Mouse (Mus musculus) heart, embryonic 15.5 days (tissue): ENCODE measurements around the gene Otub1. TPM values are rescaled to one million over a fixed set of nuclear protein-coding genes. Genes with fewer than 3 reads are reported as not detected.

Source experiments
- ATAC-seq: fragments of 200-750 bp; cut with Nextera tagmentation; replicated peaks from 2 replicates; pipeline ENCODE4 v1.8.0; 2017; ENCODE audit warnings: low read depth, moderate TSS enrichment; ENCODE audit not compliant: insufficient number of reproducible peaks, insufficient read depth, low FRiP score
- H3K27ac ChIP-seq: fragments of 300-500 bp; sonication (generic); 2 replicates; pipeline ENCODE4 v1.5.1; 2015; ENCODE audit warnings: mild to moderate bottlenecking, inconsistent platforms
- H3K27me3 ChIP-seq: fragments of 300-500 bp; sonication (generic); 2 replicates; pipeline ENCODE4 v1.6.1; 2015; ENCODE audit warnings: inconsistent platforms
- H3K36me3 ChIP-seq: fragments of 300-500 bp; sonication (generic); 2 replicates; pipeline ENCODE4 v1.6.1; 2015; ENCODE audit warnings: mild to moderate bottlenecking, inconsistent platforms
- H3K4me1 ChIP-seq: fragments of 300-500 bp; sonication (generic); replicated peaks from 2 replicates; pipeline ENCODE4 v1.6.1; 2015; ENCODE audit warnings: inconsistent platforms
- H3K4me2 ChIP-seq: fragments of 300-500 bp; sonication (generic); 2 replicates; pipeline ENCODE4 v1.6.1; 2015; ENCODE audit warnings: inconsistent platforms, mild to moderate bottlenecking, moderate library complexity
- H3K4me3 ChIP-seq: fragments of 300-500 bp; sonication (generic); 2 replicates; pipeline ENCODE4 v1.5.1; 2015; ENCODE audit warnings: mild to moderate bottlenecking, inconsistent platforms
- H3K9ac ChIP-seq: fragments of 300-500 bp; sonication (generic); 2 replicates; pipeline ENCODE4 v1.6.1; 2015; ENCODE audit warnings: mild to moderate bottlenecking, inconsistent platforms
- H3K9me3 ChIP-seq: fragments of 300-500 bp; sonication (generic); replicated peaks from 2 replicates; pipeline ENCODE4 v1.6.1; 2016; ENCODE audit warnings: inconsistent platforms
- WGBS: fragments of 180-500 bp; shearing (Covaris S2); methylation state at CpG from one replicate; pipeline ENCODE4 v1.1.7; 2015; ENCODE audit warnings: mixed read lengths; 5-methylcytosine and 5-hydroxymethylcytosine counted together
- polyA plus RNA-seq: library from polyadenylated mRNA; unstranded; fragments of >200 nt; fragmentation: Nextera tagmentation; extraction: Ambion mirVana; gene quantifications from 2 replicates; pipeline ENCODE4 v1.2.1, GENCODE M21; 2015

Gene Otub1
- 122 and 135 TPM in 2 replicates for polyA plus RNA-seq

GRCm38 (mm10) chr19:7205753-7206736 is at the start of gene Otub1:
TSS of gene Otub1 (minus strand) at chr19:7206316.
- Histone ChIP-seq H3K9ac (peak within 1 kb of the TSS; percentile 78), H3K4me2 (peak within 1 kb of the TSS; percentile 69), H3K27ac (peak within 1 kb of the TSS; percentile 96), H3K4me1 (peaks cover 33% of the 10 kb centered on the region), H3K4me3 (peak within 1 kb of the TSS; percentile 66), H3K27me3 (no peaks in the 10 kb centered on the region), H3K36me3 (peaks cover 25% of the 10 kb centered on the region), H3K9me3 (no peaks in the 10 kb centered on the region)
- ATAC-seq, result peak; percentile 95
- under 1% methylated on average over 75 of the region's 79 CpGs for WGBS

DNA sequence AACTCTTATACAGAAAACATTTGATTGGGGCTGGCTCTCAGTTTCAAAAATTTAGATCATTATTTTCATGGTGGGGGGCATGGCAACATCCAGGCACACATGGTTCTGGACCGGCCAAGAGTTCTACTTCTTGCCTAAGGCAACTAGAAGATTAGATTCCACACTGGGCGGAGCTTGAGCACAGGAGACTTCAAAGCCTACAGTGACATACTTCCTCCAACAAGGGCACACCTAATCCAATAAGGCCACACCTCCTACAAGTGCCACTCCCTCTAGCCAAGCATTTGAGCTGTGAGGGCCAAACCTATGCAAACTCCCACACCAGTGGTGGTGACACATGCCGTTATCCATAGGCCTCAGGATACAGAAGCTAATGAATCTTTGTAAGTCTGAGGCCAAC is 39.9 kb upstream of the Otub1 start:
- no peak for ATAC-seq
- WGBS, result 73% methylated on average over 3 of the region's 3 CpGs
- H3K4me2 ChIP-seq, result no peak overlapping the region

GRCm38 (mm10) chr19:7240782-7241690 is 34.9 kb upstream of the Otub1 start, which contains the start of gene Naa40:
TSS of gene Naa40 (minus strand) at chr19:7241183.
- peak within 1 kb of the TSS; percentile 78 for H3K4me3 ChIP-seq
- H3K9me3 ChIP-seq, result no peaks in the 10 kb centered on the region
- H3K4me1 ChIP-seq, result peaks cover 26% of the 10 kb centered on the region
- H3K27me3 ChIP-seq, result 0 out of 2 replicates have a peak, but pooled peaks cover 3% of the 10 kb centered on the region
- peak within 1 kb of the TSS; percentile 89 for H3K4me2 ChIP-seq
- peak within 1 kb of the TSS; percentile 93 for H3K9ac ChIP-seq
- WGBS, result under 1% methylated on average over 80 of the region's 80 CpGs
- peak within 1 kb of the TSS; percentile 90 for H3K27ac ChIP-seq
- ATAC-seq, result peak; percentile 97
- peaks cover 9% of the 10 kb centered on the region; the same call in 1 of the 2 replicates for H3K36me3 ChIP-seq

More for the DNA sequence above, 39.9 kb upstream of the Otub1 start:
- no peaks in the 10 kb centered on the region for H3K9me3 ChIP-seq
- no peaks in the 10 kb centered on the region for H3K36me3 ChIP-seq
- no peak overlapping the region for H3K9ac ChIP-seq
- H3K4me1 ChIP-seq, result peaks cover 4% of the 10 kb centered on the region
- 0 out of 2 replicates have a peak, but pooled peaks cover 3% of the 10 kb centered on the region for H3K27me3 ChIP-seq
- no peak overlapping the region for H3K27ac ChIP-seq
- no peak overlapping the region for H3K4me3 ChIP-seq

DNA sequence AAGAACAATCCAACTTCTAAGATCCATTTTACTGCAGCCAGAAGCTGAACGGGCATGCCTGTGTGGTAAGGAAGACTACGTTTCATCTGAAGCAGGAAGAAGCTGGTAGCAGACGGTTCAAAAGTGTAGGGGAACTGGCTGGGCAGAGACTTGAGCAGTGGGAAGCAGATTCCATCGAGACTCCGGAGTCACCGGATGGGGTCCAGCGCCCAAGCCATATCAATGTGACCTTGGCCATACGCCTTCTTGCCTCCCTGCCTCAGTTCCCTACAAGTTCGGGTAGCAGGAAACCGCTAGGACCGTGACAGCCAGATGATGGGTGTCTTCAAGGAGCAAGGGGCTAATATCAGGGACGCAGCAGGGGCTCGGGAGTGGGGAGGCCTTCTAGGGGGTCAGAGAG is 34.2 kb upstream of the Otub1 start:
- H3K9me3 ChIP-seq, result no peaks in the 10 kb centered on the region
- H3K4me2 ChIP-seq, result peak overlapping the region; percentile 89
- H3K4me3 ChIP-seq, result peak overlapping the region; percentile 78
- ATAC-seq, result 0 out of 2 replicates have a peak, but pooled peaks have one; percentile 10
- peaks cover 10% of the 10 kb centered on the region; the same call in 1 of the 2 replicates for H3K36me3 ChIP-seq
- peak overlapping the region; percentile 93 for H3K9ac ChIP-seq
- 0 out of 2 replicates have a peak, but pooled peaks cover 3% of the 10 kb centered on the region for H3K27me3 ChIP-seq
- peak overlapping the region; percentile 90 for H3K27ac ChIP-seq
- H3K4me1 ChIP-seq, result peaks cover 26% of the 10 kb centered on the region
- under 1% methylated on average over 13 of the region's 13 CpGs for WGBS

DNA sequence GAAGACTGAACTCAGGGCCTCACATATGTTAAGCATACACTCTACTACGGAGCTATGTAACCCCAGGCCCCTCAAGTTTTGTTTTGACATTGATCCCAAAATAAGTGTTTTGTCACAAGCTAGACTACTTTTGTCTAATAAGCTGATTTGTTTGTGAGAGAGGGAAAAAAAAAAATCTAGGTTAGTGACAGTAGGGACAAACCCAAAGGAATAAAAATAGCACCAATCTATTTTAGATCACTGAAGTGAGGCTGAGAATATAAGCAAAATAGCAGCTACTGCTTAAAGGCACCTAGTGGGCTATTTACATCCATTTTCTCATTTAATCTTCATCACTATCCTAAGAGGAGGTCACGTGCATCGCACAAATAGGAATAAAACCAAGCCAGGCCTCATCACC is 33.5 kb upstream of the Otub1 start:
- WGBS, result 82% methylated on average over 3 of the region's 3 CpGs
- Histone ChIP-seq H3K27ac (peak overlapping the region; percentile 90), H3K9ac (peak overlapping the region; percentile 93)

DNA sequence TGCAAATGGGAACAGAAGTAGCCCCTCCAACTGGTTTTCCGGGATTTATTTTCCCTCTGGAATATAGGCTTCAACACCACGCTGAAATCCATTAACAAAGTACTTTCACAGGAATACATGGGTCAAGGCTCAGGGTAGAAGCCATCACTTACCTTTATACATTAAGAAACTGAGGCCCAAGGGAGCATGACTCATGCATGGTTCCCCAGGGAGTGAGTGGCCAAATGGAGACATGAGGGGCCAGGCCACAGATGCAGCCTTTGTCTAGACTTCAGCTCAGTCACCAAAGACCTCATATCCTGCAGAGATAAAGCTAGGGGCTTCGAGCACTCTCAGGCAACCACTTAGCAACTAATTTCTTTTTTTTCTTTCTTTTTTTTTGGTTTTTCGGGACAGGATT is 30.6 kb upstream of the Otub1 start:
- Histone ChIP-seq H3K4me1 (peaks cover 26% of the 10 kb centered on the region), H3K36me3 (peaks cover 32% of the 10 kb centered on the region), H3K4me3 (no peak overlapping the region), H3K9ac (no peak overlapping the region), H3K9me3 (no peaks in the 10 kb centered on the region), H3K27ac (no peak overlapping the region), H3K4me2 (no peak overlapping the region), H3K27me3 (no peaks in the 10 kb centered on the region)
- no peak for ATAC-seq
- 82% methylated on average over 4 of the region's 4 CpGs for WGBS

More for the DNA sequence above, 33.5 kb upstream of the Otub1 start:
- peaks cover 26% of the 10 kb centered on the region for H3K4me1 ChIP-seq
- H3K9me3 ChIP-seq, result no peaks in the 10 kb centered on the region
- peaks cover 10% of the 10 kb centered on the region; the same call in 1 of the 2 replicates for H3K36me3 ChIP-seq
- H3K27me3 ChIP-seq, result no peaks in the 10 kb centered on the region
- ATAC-seq, result no peak
- peak overlapping the region; percentile 78 for H3K4me3 ChIP-seq
- H3K4me2 ChIP-seq, result peak overlapping the region; percentile 89

- no peaks in the 10 kb centered on the region for H3K9me3 ChIP-seq
- H3K36me3 ChIP-seq, result peaks cover 39% of the 10 kb centered on the region
- H3K4me1 ChIP-seq, result peaks cover 23% of the 10 kb centered on the region
- no peak overlapping the region for H3K9ac ChIP-seq
- no peak overlapping the region for H3K27ac ChIP-seq
- no peak overlapping the region for H3K4me2 ChIP-seq
- no peak overlapping the region for H3K4me3 ChIP-seq
- ATAC-seq, result no peak
- 90% methylated on average over 2 of the region's 2 CpGs for WGBS
- H3K27me3 ChIP-seq, result no peaks in the 10 kb centered on the region
These were observed 29.9 kb upstream of the Otub1 start for GRCm38 (mm10) chr19:7236011-7236410.

GRCm38 (mm10) chr19:7235461-7235860 is 29.3 kb upstream of the Otub1 start:
- Histone ChIP-seq H3K4me2 (no peak overlapping the region), H3K9ac (no peak overlapping the region), H3K9me3 (no peaks in the 10 kb centered on the region), H3K27me3 (no peaks in the 10 kb centered on the region), H3K4me1 (peaks cover 23% of the 10 kb centered on the region), H3K36me3 (peaks cover 45% of the 10 kb centered on the region), H3K4me3 (no peak overlapping the region), H3K27ac (no peak overlapping the region)
- no peak for ATAC-seq
- WGBS, result 94% methylated on average over 9 of the region's 9 CpGs

DNA sequence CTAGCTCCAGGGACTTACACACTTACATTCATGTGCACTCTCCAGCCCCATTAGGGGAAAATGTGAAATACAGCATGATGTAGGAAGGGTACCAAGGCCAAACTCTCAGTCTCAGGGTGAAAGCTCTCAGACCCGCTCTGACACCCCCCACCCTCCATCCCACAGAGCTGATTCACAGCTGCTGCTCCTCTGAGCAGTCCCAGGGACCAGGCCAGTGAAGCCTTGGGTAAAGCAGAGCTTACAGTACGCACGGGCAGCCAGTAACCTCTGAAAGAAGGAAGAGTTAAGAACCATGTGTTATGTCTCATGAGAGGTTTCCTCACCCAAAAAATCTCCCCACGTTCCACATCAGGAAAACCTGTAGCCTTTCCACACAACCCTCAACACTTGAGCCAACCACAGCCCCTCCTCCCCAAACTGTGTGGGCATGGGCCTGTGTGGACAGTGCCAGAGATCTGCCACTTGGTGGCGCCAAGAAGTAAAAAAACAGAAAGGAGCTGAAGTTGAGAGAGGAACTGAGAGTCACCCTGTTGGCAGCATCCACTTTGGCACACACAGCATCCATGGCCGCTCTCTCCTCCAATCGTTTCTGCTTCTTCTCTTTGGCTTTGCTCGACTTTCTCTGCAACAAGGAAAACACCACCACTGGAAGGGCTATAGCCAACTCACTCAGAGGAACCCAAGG is 28.6 kb upstream of the Otub1 start:
- no peaks in the 10 kb centered on the region for H3K27me3 ChIP-seq
- peak; percentile 78; the same call in 1 of the 2 replicates for ATAC-seq
- no peak overlapping the region for H3K9ac ChIP-seq
- no peak overlapping the region for H3K4me3 ChIP-seq
- H3K4me2 ChIP-seq, result no peak overlapping the region
- peaks cover 52% of the 10 kb centered on the region for H3K36me3 ChIP-seq
- H3K4me1 ChIP-seq, result peaks cover 15% of the 10 kb centered on the region
- no peak overlapping the region for H3K27ac ChIP-seq
- H3K9me3 ChIP-seq, result no peaks in the 10 kb centered on the region
- 58% methylated on average over 8 of the region's 8 CpGs for WGBS

DNA sequence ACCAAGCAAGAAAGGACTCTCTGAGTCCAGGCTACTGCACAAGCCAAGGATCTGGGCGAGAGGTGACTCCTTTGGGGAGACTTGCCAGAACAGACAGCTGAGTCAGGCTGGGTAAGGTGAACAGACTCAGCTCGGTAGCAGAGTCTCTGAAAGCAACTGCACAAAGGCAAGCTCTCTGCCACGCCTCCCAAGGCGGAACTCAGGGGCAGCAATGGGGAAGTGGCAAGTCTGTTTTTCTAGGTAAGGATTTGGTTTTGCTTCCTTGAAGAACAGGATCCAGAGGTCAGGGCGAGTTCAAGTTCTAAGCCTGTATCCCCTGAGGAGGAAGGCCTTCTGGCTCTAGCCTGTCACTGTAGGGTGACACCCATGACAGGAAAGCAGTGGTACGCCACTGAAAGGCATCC is 20.4 kb upstream of the Otub1 start:
- Histone ChIP-seq H3K36me3 (peaks cover 61% of the 10 kb centered on the region), H3K27me3 (no peaks in the 10 kb centered on the region), H3K4me1 (no peaks in the 10 kb centered on the region), H3K27ac (no peak overlapping the region), H3K9me3 (no peaks in the 10 kb centered on the region), H3K4me2 (no peak overlapping the region), H3K9ac (no peak overlapping the region), H3K4me3 (no peak overlapping the region)
- 79% methylated on average over 6 of the region's 6 CpGs for WGBS
- ATAC-seq, result no peak
